In the genomic region with DNA sequence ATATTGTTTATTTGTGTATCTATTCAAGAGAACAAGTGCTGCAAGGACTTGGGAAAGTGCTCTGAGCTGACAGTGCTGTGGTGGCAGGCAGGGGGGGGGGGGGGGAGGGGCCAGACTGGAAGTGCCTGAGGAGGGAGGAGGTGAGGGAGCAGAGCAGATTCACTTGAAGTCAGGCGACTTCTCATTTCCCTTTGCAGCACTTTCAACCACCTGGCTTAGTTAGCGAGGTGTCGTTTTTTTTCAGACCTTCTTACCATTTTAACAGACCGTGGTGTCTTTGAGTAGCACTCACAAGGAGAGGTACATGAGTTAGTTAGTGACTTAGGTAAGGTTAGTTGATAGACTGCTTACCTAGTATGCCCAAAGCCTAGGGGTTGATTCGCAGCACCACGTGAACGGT, we compare ENCODE assay signal across 23 mouse cellular contexts. TPM values are rescaled to one million over a fixed set of nuclear protein-coding genes. Genes with fewer than 3 reads are reported as not detected.
DNase-seq lines count a peak whose midpoint lies in the region; ATAC-seq and TF ChIP-seq lines count a peak whose summit lies in the region.
"Had no signal": no experiment of that assay in that cellular context is flagged by ENCODE, and none has a peak within 500 bp of the region (broad histone marks: within the 10 kb centered on the region; RNA-seq: fewer than 3 reads in every experiment).

No protein-coding gene starts in this region.

- peaks cover 28% of the 10 kb centered on the region for H3K79me2 ChIP-seq in CH12.LX (replicated peaks; ENCODE audit: control insufficient read depth, extremely low read depth, insufficient read depth, poor library complexity, severe bottlenecking)

- H3K4me3 ChIP-seq in spleen, adult 2 months (ENCODE audit: extremely low read depth, insufficient read depth, insufficient read length) = no peak overlapping the region
- H3K4me3 ChIP-seq in CH12.LX (replicated peaks in 1 of 3; ENCODE audit: low read depth in 2 of 3, low read length in 2 of 3, poor library complexity in 1 of 3) = no peak overlapping the region
- H3K4me3 ChIP-seq: embryonic facial prominence, embryonic 15.5 days; hindbrain, embryonic 12.5 days; lung, embryonic 15.5 days; neural tube, embryonic 13.5 days had no signal

- H3K4me2 ChIP-seq in CH12.LX (ENCODE audit: insufficient read depth, low read depth, poor library complexity, severe bottlenecking) = no peak overlapping the region
- H3K4me2 ChIP-seq: embryonic facial prominence, embryonic 15.5 days; hindbrain, embryonic 12.5 days; lung, embryonic 15.5 days; neural tube, embryonic 13.5 days had no signal

- DNase-seq in spleen, adult 2 months (ENCODE audit: low read depth in 1 of 2, low spot score in 2 of 2) = peak in 1 of 2 experiments; percentile 57
- DNase-seq in spleen, postnatal 4 days (ENCODE audit: low spot score in 2 of 2) = no peak
- peak; percentile 74 for DNase-seq in CH12.LX (ENCODE audit: extremely low read depth)
- DNase-seq in thymus, postnatal 25 days = peak; percentile 27
- DNase-seq in right cerebral cortex, postnatal 14 days = no peak
- DNase-seq in lung, postnatal 25 days (ENCODE audit: low spot score) = no peak
- no peak for DNase-seq in right cerebral cortex, adult 2 months (ENCODE audit: low spot score in 2 of 2)
- DNase-seq: adrenal gland, adult 2 months; cerebellum, adult 11-12 months; kidney, adult 8-10 months had no signal

- peak; percentile 77 for ATAC-seq in inflammation-experienced regulatory T-cells, adult 6 months

- H3K4me1 ChIP-seq in spleen, adult 2 months (ENCODE audit: control insufficient read depth, insufficient read depth, insufficient read length) = peaks cover 26% of the 10 kb centered on the region
- H3K4me1 ChIP-seq in CH12.LX (ENCODE audit: control insufficient read depth in 1 of 2, insufficient read depth in 2 of 2) = peaks cover 17 to 83% of the 10 kb centered on the region in 2 experiments

- no peak overlapping the region for H3K9ac ChIP-seq in CH12.LX (ENCODE audit: insufficient read depth, low read depth)
- H3K9ac ChIP-seq: embryonic facial prominence, embryonic 15.5 days; hindbrain, embryonic 12.5 days; lung, embryonic 15.5 days; neural tube, embryonic 13.5 days had no signal

- peak; percentile 65; the same call in 1 of the 2 replicates for TF ChIP-seq EP300 in CH12.LX (IDR thresholded peaks at IDR 0.05; ENCODE audit: low read length)

- peaks cover 3% of the 10 kb centered on the region for H3K9me3 ChIP-seq in CH12.LX (replicated peaks; ENCODE audit: low read length)
- H3K9me3 ChIP-seq: embryonic facial prominence, embryonic 15.5 days; hindbrain, embryonic 12.5 days; lung, embryonic 15.5 days; megakaryocyte, embryonic 14.5 days; neural tube, embryonic 13.5 days had no signal

- TF ChIP-seq RAD21 in CH12.LX (IDR thresholded peaks at IDR 0.05; ENCODE audit: low read depth, low read length) = no peak; the same call in 1 of the 2 replicates

- 35% methylated on average over 7 of the region's 7 CpGs for WGBS in spleen, adult 2 months

- dilution Hi-C loops in CH12.LX (cut with MboI; ENCODE audit: extremely low pct_ligation_motif_present, extremely low pct_unique_long_range_greater_than_20kb, low sequenced_read_pairs) = no loop called here

- in situ Hi-C loops in CH12.LX (cut with MboI; ENCODE audit: low pct_ligation_motif_present, low pct_unique_long_range_greater_than_20kb, low sequenced_read_pairs) = no loop called here

- no peak for TF ChIP-seq CTCF in spleen, adult 2 months (IDR thresholded peaks at IDR 0.05; ENCODE audit: extremely low read depth, insufficient read depth, insufficient read length, insufficient replicate concordance)
- TF ChIP-seq CTCF in CH12.LX (conservative IDR thresholded peaks at IDR 0.05 in 1 of 2, IDR thresholded peaks at IDR 0.05 in 1 of 2; ENCODE audit: low read depth in 2 of 2, low read length in 2 of 2) = no peak

- no peaks in the 10 kb centered on the region for H3K27me3 ChIP-seq in spleen, adult 2 months (ENCODE audit: control insufficient read depth, insufficient read depth, low read length)
- H3K27me3 ChIP-seq in CH12.LX (replicated peaks) = no peaks in the 10 kb centered on the region
- H3K27me3 ChIP-seq: embryonic facial prominence, embryonic 15.5 days; hindbrain, embryonic 12.5 days; lung, embryonic 15.5 days; megakaryocyte, embryonic 14.5 days; neural tube, embryonic 13.5 days had no signal

- TF ChIP-seq POLR2A in spleen, adult 2 months (IDR thresholded peaks at IDR 0.05; ENCODE audit: low read depth, low read length) = no peak
- TF ChIP-seq POLR2A in CH12.LX (IDR thresholded peaks at IDR 0.05; ENCODE audit: low read depth, low read length) = no peak

- peaks cover 1% of the 10 kb centered on the region; the same call in 1 of the 2 replicates for H3K36me3 ChIP-seq in spleen, adult 2 months (ENCODE audit: control insufficient read depth, insufficient read depth, low read length)
- H3K36me3 ChIP-seq in CH12.LX (replicated peaks in 1 of 2; ENCODE audit: control insufficient read depth in 1 of 2, insufficient read depth in 1 of 2, low read length in 1 of 2) = peaks cover 6 to 49% of the 10 kb centered on the region in 2 experiments

- H3K27ac ChIP-seq in spleen, adult 2 months (ENCODE audit: insufficient read depth, low read length) = peak overlapping the region; percentile 58; the same call in 1 of the 2 replicates
- H3K27ac ChIP-seq in CH12.LX (ENCODE audit: insufficient read depth, low read depth) = no peak overlapping the region
- H3K27ac ChIP-seq: hindbrain, embryonic 12.5 days; lung, embryonic 15.5 days; neural tube, embryonic 13.5 days had no signal

TF ChIP-seq in CH12.LX, 34 proteins besides CTCF, POLR2A, EP300 and RAD21:
- TF ChIP-seq MAX (IDR thresholded peaks at IDR 0.05; ENCODE audit: low read length) (peak; percentile 35; the same call in 1 of the 2 replicates), NRF1 (IDR thresholded peaks at IDR 0.05; ENCODE audit: low read depth, low read length) (no peak), IRF4 (IDR thresholded peaks at IDR 0.05; ENCODE audit: low read depth, low read length) (peak; percentile 77), RCOR1 (conservative IDR thresholded peaks at IDR 0.05; ENCODE audit: low read depth, low read length) (peak; percentile 62; the same call in 1 of the 2 replicates), TBP (conservative IDR thresholded peaks at IDR 0.05; ENCODE audit: low read depth, low read length) (no peak), BHLHE40 (IDR thresholded peaks at IDR 0.05; ENCODE audit: low read depth, low read length) (peak; percentile 91), MAZ (IDR thresholded peaks at IDR 0.05; ENCODE audit: low read depth, low read length) (no peak), TCF12 (IDR thresholded peaks at IDR 0.05; ENCODE audit: low read depth, low read length) (peak; percentile 63; the same call in 1 of the 2 replicates), CHD2 (IDR thresholded peaks at IDR 0.05; ENCODE audit: low read length) (0 out of 2 replicates have a peak, but pooled peaks have one; percentile 21), MAFK (IDR thresholded peaks at IDR 0.05; ENCODE audit: insufficient replicate concordance, low read length) (0 out of 2 replicates have a peak, but pooled peaks have one; percentile 48), ETS1 (conservative IDR thresholded peaks at IDR 0.05; ENCODE audit: low read depth, low read length) (peak; percentile 31; the same call in 1 of the 2 replicates), ZNF384 (IDR thresholded peaks at IDR 0.05; ENCODE audit: low read depth, low read length) (peak; percentile 85), POLR2AphosphoS2 (IDR thresholded peaks at IDR 0.05; ENCODE audit: low read depth, low read length) (no peak), NELFE (IDR thresholded peaks at IDR 0.05; ENCODE audit: low read depth, low read length) (no peak), ELF1 (IDR thresholded peaks at IDR 0.05; ENCODE audit: low read depth, low read length) (no peak), MXI1 (IDR thresholded peaks at IDR 0.05; ENCODE audit: low read depth, low read length) (peak; percentile 71; the same call in 1 of the 2 replicates), CHD1 (IDR thresholded peaks at IDR 0.05; ENCODE audit: low read depth, low read length) (no peak), ZC3H11A (IDR thresholded peaks at IDR 0.05; ENCODE audit: low read depth, low read length) (no peak)

RNA-seq across cellular contexts. Expression of a gene that starts 12.8 kb away (rescaled TPM):
- polyA plus RNA-seq in spleen, adult 2 months (2012; rRNA removed) = 22.0 and 29.8 TPM in 2 replicates
- total RNA-seq in CH12.LX (2012; rRNA removed) (33.9 and 39.3 TPM in 2 replicates), CH12.LX (2014; rRNA removed) (56.6 and 57.6 TPM in 2 replicates)
- 32.2 and 33.4 TPM in 2 replicates for polyA plus RNA-seq in CH12.LX (2012; ENCODE audit: insufficient read length, low read depth)
- 10 to 100 TPM; 57.3 to 78.9 (median 61.4) TPM for polyA plus RNA-seq in inflammation-experienced regulatory T-cells, adult 6 months (2017; shearing (Covaris generic))

RNA-seq across cellular contexts. Expression of a gene that starts 38.3 kb away (rescaled TPM):
- polyA plus RNA-seq in spleen, adult 2 months (2012; rRNA removed) = not detected in 2 replicates
- total RNA-seq in CH12.LX (2012; rRNA removed) = 0.08 TPM in 2 replicates
- total RNA-seq in CH12.LX (2014; rRNA removed) = 0.08 TPM in 1 of 2 replicates, not detected in the other
- not detected in 2 replicates for polyA plus RNA-seq in CH12.LX (2012; ENCODE audit: insufficient read length, low read depth)
- polyA plus RNA-seq in inflammation-experienced regulatory T-cells, adult 6 months (2017; shearing (Covaris generic)) = under 1 TPM; 0.28 to 0.39 (median 0.36) TPM
- total RNA-seq: adrenal gland, adult 2 months; gastrocnemius, postnatal 4 days; layer of hippocampus, postnatal 25 days had no signal
- polyA plus RNA-seq: adrenal gland, adult 2 months; embryonic facial prominence, embryonic 15.5 days; forebrain, embryonic 11.5 days; heart, embryonic 14.5 days; hindbrain, embryonic 12.5 days; large intestine, adult 2 months; limb, embryonic 11.5 days; lung, embryonic 15.5 days; neural tube, embryonic 13.5 days; small intestine, adult 2 months had no signal

RNA-seq across cellular contexts. Expression of a gene that starts 50.3 kb away (rescaled TPM):
- polyA plus RNA-seq in spleen, adult 2 months (2012; rRNA removed) = 14.4 and 16.5 TPM in 2 replicates
- 19.7 and 23.3 TPM in 2 replicates for total RNA-seq in CH12.LX (2012; rRNA removed)
- 22.3 and 24.5 TPM in 2 replicates for total RNA-seq in CH12.LX (2014; rRNA removed)
- polyA plus RNA-seq in CH12.LX (2012; ENCODE audit: insufficient read length, low read depth) = 18.6 and 23.7 TPM in 2 replicates
- polyA plus RNA-seq in inflammation-experienced regulatory T-cells, adult 6 months (2017; shearing (Covaris generic)) = 10 to 100 TPM; 44.8 to 49.1 (median 46.0) TPM

Comparison
In these comparisons a context has a peak if more than half of its experiments do, and no peak if none do; other contexts are left out.
1. DNase-seq: peak in CH12.LX (single experiment) and thymus, postnatal 25 days (single experiment); none in spleen, postnatal 4 days (0 of 2), right cerebral cortex, postnatal 14 days (single experiment), lung, postnatal 25 days (single experiment) and right cerebral cortex, adult 2 months (0 of 2).